Mouse (Mus musculus) neutrophil, adult 5-6 weeks (primary cell): ENCODE measurements at regions not wholly inside any gene's neighbourhood (a gene's known extent, or its start where the extent isn't known, plus 50 kb on each side); places are given as distances from the start of the nearest gene placed in this dataset.
A peak's percentile ranks its signal among the peaks of the same experiment; 100 is the strongest.
"Not testable (repeated sequence)": the region's sequence is repeated elsewhere in the genome, so short reads cannot be mapped to it uniquely, and the experiment has no call there.

Source experiments
- ATAC-seq: fragments of 151-379, 151-347 bp; 2 replicates; pipeline ENCODE4 v1.8.0; 2017; ENCODE audit warnings: mild to moderate bottlenecking, moderate TSS enrichment; ENCODE audit not compliant: insufficient number of reproducible peaks, poor library complexity, low FRiP score, severe bottlenecking; ENCODE audit errors: extremely low read depth

DNA sequence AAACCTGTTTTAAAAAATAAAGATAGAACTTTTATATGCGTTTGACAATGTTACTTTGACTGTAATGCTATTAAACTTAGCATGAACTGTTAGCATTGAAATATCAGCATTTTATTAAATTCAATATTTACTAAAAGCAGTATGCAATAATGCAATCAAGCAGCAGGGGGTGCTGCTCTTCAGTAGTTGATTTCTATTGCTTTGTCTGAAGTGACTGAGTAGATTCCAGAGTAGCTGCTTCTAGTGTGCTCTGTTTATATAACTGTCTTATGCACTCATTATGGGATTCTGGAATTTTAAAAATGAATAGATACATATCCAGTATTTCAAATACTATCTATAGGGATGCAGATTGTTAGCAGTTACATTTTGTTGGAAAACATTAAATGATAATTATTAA lies 146.2 kb downstream of the Gm28710 start:
- ATAC-seq: no peak

DNA sequence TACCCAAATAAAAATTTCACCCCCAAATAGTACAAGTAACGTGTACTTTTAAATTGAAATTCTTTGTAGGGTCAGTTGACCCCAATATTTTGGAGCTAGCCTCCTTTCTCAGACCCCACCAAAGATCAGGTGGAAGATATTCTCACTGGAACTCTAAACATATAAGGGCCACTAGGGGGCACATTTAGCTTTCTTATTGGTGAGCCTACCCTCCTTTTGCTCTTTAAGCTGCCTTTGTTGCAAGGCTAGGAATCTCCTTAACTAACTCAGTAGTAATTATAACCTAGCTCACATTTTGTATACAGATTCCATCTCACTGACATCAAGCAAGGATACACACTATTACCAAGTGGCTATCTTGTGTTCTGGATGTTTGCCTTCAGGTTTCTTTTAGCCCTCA lies 155.8 kb downstream of the Gm28710 start:
- peak; percentile 46; the same call in 1 of the 2 replicates for ATAC-seq

DNA sequence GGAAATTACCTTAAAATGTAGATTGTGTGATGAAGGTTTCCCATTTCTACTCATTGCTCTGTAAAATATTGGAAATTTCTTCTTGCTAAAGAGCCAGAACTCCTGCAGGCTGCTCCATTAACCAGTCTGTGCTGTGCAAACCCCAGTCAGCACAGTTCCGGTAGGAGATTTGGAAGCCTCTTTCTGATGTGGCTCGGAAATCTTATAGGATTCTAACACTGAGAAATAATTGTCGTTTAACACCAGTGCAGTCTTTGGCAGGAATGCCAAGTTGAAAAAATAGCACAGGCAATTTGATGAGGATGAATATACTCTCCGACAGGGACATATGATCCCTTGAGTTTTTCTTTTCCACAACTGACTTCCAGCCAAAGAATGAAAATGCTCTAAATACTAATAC lies 176.1 kb downstream of the Gm28710 start:
- ATAC-seq: no peak

DNA sequence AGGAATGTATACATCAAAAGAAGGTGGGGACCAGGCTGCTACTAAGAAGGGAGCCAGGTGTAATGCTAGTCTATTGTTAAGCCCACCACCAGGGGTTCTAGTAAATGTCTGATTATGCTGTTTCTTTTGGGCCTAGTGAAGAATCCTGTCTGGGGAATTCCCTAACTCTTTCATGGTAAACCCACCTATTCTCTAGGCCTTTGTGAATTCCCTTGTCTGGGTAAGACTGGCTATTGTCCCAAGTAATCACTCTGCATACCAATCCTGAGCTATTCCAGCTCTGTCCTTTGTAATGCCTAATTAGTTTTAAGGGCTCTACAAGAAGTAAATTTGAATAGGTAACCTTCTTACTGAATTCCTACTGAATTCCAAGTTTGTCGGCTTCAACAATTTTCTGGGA lies 177.2 kb downstream of the Gm28710 start:
- ATAC-seq: not testable (repeated sequence)

DNA sequence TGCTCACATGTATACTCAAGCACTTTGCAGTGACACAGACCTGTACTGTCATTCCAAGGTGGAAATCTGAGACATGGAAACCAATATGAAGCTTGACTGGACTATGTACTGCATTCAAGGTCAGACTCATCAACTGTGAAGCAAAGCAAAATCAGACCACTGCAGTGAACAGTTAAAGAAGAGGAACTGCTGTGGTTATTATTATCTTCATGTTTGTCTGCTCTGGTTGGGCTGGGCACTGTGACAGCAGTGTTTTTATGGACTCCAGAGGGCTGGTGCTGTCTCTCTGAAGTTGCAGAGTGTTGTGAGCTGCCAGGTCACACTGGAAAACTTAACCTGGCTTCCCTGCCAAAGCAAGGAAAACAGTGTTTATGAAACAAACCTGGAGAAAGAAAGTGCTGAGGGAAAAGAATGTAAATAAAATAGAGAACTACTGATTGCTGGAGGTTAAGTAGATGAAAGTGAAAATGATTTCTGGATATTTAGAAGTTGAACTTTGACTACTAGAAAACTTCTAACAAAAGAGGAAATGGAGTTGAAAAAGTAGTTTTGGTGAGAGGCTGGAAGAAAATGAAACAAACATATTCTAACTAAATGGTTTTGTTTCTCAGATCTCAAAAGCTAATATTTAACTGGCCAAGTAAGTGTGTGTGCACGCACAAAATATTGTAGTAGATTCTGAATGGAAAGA lies 181.7 kb downstream of the Gm28710 start:
- ATAC-seq: peak; percentile 61

DNA sequence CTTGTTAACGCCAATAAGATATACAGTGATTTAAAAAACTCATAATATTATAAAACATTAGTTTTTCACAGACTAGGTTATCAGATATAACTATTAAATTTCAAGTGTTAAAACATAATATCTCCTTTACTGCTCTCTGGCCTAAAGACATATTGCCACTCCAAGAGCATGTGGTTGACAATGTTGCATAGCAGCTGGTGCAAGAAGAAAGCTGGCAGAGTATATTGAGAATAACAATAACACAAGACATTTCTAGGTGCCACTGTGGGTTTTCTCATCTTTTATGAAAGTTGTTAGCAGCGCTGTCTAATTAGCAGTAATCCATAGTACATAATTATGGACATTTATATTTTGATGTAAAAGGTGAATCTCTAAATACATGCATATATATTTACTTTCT lies 184.4 kb downstream of the Gm28710 start:
- ATAC-seq: no peak

DNA sequence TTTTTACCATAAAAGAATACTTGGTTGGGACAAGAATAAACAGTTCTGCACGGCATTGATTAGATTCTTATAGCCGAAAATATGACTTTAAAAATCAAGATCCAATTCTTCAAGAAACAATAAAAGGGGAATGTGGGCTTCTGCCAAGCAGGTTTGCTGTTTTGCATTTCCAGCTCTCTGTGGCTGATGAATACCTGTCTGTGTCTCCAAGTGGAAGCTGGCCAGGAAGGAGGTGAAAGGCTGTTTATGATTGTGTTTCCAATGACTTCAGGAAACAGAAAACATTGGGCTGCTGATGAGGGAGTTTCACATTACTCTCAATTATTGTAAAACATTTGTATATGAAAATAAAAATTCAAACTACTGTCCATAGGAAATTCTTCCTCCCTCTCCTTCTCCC lies 193.3 kb downstream of the Gm28710 start:
- no peak for ATAC-seq

DNA sequence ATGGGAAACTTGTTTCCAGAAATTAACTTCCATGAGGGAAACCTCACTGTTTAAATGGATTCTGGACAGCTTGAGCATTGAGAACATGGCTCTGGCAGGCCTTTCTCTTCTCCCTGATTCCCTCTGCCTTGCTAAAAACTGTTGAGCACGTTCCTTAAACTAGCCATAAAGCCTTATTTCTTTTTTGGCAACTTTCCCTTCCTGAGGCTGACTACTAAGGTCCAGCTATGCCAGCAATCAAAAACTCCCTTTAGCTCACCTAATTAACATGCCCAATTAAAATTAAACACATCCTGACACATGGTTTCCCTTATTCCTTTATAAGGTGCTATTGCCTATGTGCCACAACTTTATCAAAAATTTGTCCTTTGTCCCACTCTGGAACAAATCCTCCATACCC lies 199.9 kb downstream of the Gm28710 start:
- ATAC-seq: no peak

DNA sequence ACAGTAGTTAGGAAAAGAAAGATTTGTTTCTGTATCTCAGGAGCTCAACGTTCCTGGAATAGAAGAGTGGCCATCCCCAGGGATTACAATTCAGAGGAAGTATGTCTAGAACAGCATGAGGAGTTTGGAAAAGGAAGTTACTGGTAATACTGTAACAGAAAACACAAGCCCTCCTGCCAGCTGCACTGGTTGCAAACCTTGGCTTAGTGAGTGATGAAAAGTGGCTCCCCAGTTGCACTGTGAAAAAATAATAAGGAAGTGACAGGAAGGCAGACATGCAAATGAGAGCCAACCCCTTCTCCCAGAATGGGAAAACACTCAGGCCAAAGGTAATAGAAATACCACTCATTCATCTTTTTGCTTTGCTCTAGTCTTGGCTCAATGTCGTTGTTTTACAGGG lies 207.6 kb downstream of the Gm28710 start:
- no peak for ATAC-seq

DNA sequence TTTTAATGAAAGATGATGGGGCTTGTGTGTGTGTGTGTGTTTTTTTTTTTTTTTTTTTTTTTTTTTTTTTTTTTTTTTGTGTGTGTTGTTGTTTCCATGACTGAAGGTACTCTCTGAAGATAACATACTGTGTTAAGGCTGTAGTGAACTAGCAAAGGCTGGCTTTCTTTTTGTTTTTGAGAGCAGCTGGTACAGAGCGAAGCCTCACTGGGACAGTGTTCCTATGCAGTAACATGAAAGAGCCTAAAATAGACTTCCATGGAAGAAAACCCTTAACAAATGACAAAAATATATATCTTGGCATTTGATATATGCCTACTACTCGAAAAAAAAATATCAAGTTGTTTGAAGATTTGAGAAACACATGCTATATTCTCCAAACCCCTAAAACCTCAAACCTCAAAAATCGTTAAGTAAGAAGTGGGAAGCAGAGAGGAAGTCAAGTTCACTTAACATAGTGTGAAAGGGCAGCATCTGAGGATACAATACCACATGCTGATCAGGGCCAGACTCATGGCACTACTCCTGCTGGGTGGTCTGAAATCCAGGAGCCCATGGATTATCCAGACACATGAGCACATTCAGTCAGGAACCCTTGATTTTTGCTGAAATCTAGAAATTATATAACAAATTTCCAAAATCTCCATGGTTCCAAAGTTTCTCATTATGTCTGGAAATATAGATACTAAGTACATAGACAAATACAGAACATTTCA lies 215.4 kb downstream of the Gm28710 start:
- no peak for ATAC-seq

DNA sequence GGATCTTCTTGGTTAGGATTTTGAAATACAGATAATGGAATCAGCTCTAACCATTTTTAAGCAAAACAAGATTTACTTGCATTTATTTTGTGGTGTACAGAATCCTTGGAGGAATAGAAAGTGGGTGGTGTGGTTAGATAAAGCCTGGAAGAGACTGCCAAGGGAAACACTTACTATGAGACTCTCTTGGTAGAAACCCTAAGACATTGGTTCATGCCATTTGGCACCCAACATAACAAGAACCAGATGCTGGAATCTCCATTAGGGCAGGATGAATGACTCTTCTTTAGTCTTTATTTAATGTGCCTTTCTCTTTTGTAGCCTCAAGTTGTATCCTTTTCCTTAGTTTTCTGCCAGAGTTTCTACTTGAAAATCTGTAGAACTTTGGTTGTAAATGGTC lies 230.0 kb downstream of the Gm28710 start:
- ATAC-seq: no peak

DNA sequence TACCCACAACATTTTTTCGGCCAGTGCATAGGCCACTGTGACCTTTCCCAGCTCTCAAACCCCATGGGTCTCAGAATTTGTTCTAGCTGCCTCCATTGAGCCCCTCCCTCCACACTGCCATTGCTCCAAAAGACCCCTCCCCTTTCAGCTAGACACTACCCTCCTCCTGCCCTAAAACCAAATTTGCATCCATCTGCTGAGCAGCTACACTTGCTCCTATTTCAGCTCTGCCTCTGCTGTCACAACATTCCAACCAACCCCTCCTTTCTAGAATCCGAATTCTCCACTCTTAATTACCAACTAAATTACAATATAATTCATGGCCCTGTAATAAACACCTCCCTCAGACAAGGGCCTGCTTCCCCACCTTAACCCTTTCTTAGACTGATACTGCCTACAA lies 262.3 kb downstream of the Gm28710 start:
- no peak for ATAC-seq

DNA sequence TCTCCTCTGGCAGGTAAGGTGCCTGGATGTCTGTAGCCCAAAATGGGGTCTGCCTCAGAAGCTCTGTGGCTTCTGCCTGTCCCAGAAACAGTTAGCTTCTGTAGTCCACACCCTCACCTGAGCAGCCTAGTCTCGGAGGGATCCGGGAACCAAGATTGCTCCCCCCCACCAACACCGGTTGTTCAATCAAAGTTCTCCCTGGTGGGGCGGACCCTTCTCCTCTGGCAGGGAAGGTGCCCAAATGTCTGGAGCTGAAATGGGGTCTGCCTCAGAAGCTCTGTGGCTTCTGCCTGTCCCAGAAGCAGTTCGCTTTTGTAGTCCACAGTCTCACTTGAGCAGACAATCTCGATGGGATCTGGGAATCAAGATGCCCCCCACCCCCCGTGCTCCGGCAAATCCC lies 273.0 kb downstream of the Gm28710 start:
- ATAC-seq: no peak

DNA sequence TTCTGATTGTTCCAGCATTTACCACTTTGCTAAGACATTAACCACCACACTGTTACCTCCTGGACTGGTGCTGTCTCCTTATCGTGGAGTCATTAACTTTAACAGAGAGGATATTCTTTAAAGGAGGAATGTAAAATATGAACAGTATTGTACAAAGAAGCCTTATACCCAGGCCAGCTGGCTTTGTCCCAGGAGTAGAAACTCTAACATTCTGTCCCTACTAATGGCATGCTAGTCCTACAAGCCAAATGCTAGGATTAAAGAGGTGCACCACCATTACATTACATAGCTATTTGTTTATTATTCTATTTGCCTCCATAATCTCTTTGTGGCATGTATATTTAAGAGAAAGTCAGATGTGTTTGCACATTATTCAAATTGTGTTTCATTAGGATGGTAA lies 288.8 kb downstream of the Gm28710 start:
- no peak for ATAC-seq

DNA sequence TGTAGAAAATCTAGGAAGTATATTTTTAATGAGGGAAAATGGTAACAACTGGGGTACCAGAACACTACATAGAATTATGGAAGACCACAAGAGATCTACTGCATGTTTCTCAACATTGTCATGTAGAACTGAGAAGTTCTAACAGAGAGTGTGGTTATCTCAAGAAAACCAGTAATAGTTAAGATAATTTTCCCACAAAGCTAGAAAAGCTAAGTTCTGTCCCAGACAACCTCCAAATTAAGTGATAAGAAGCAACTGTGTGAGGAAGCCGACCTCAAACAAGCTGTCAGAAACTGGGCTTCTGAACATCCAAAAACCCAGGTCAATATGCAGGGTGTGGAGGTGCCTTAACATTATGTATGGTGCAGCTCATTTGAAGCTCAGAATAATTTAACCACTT lies 261.4 kb upstream of the Speer4f2 start:
- ATAC-seq: no peak

DNA sequence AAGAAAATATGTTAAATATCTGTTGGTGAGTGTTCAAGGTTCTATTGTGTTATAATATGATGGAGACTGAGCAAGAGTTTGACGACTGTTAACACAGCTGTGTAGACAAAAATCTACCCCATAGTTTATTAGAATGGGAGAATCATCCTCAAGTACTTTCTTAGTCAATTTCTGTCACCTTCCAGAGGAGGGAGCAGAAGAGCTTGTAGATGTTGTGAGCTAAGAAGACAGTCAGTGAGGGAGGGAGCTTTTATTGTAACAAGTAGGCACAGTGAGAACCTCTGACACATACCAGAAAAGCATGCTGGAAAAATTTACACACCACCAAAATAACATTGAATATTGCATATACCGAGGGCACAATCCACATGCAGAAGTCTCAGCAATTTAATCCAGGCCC lies 261.0 kb upstream of the Speer4f2 start:
- no peak for ATAC-seq

DNA sequence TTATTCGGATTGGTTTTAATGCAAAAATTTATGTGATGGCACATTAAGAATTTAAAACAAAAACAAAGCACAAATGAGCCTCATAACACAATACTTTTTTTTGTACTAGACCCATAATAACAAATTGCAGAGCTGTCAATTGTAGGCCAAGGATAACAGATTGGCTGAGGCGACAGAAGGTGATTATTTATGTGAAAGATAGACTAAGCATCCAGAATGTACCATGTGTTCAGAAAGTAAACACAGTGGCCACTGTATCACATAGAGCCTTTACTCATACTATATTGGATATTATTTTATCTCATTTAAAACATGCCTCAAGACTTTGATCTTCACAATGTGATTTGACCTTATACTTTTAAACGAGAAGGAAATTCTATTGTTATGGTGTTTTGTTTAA lies 257.9 kb upstream of the Speer4f2 start:
- no peak for ATAC-seq

DNA sequence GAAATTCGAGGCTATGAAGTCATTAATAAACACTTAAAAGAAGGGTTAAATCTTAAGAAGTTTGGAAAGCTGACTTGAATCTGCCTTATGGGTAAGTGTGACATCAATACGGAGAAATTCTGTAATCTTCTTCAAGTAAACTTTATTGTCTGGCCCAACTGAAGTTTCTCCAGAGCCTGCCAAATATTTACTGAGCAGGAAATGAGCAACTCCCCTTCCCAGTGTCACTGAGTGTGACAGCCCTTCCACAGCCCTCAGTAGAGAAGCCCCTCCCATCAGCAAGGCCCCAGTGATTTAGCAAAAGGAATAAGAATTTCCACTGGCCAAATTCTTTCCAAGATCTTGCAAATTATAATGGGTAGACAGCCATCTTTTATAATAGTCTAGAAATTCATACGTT lies 256.9 kb upstream of the Speer4f2 start:
- ATAC-seq: no peak

DNA sequence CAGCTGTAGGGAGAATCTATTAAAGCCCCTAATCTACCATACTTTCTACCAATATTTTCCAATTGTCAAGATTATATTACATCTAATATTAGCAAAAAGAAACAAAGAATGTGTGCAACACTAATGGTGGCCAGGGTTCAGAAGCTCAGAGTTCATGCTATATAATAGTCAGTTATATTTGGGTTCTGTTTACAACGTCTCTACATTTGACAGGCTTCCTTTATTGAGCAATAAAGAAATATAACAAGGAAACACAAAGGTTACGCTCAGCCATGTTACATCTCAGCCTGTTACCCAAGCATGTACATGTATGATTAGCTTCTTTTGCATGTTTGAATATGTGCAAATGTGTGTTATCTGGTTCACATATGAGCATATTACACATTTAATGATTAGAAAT lies 247.7 kb upstream of the Speer4f2 start:
- ATAC-seq: no peak

DNA sequence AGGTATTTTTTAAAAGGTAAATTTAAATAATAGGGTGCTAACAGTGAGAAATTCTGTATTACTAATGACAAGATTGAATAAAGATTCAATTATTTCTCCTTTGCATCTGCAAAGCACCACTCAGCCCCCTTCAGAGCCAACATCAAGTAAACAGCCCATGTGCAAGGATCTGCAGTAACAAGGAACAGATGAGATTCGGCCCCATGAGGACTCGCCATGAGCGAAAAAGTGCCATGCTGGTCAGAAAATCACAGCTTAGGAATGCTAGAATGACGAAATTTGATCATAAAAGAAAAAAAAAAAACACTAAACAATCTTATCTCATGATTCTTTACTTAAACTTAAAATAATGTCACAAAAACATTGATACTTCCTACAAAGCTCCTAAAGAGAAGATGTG lies 245.5 kb upstream of the Speer4f2 start:
- ATAC-seq: no peak

DNA sequence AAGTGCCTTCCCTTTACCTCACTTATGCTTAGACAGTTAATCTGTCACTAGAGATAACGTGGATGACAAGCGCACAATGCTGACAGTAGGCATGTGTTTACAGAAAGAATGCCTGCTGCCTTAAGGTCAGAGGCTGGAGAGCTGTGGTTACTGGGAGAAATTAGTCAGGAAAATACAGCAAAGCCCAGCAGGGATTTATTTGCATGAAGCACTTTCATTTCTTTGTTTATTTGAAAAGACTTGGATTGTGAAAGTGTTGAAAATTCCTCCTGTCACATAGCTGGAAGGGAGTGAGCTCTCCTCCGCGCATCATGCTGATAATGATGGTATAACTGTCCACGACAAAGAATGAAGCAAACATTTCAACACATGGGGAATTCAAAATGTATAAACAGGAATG lies 237.5 kb upstream of the Speer4f2 start:
- no peak for ATAC-seq
